Mouse (Mus musculus): ENCODE results near the gene Opalin. TPM values are rescaled to one million over a fixed set of nuclear protein-coding genes. Genes with fewer than 3 reads are reported as not detected.

Opalin gene
- polyA plus RNA-seq, 1 experiment: not detected

GRCm38 (mm10) chr19:41087901-41088300, 11.0 kb upstream of the Opalin start:
- Histone ChIP-seq H3K4me3 (no peak overlapping the region), H3K4me2 (ENCODE audit: low read depth) (no peak overlapping the region), H3K27me3 (ENCODE audit: control insufficient read depth, insufficient read depth, insufficient read length) (peaks cover 65% of the 10 kb centered on the region), H3K36me3 (ENCODE audit: control insufficient read depth, insufficient read depth) (no peaks in the 10 kb centered on the region), H3ac (ENCODE audit: control insufficient read depth, insufficient read length) (no peak overlapping the region), H3K79me2 (ENCODE audit: control insufficient read depth, insufficient read depth) (no peaks in the 10 kb centered on the region)
- TF ChIP-seq E2F4 (IDR thresholded peaks at IDR 0.05; ENCODE audit: insufficient read depth) (no peak), SRF (IDR thresholded peaks at IDR 0.05; ENCODE audit: control insufficient read depth, insufficient read length, low read depth) (no peak), TCF12 (IDR thresholded peaks at IDR 0.05; ENCODE audit: insufficient read depth, poor library complexity, severe bottlenecking) (no peak), MYOG (IDR thresholded peaks at IDR 0.05; ENCODE audit: control insufficient read depth in 1 of 3, insufficient read depth in 1 of 3, insufficient read length in 2 of 3, low read depth in 2 of 3) (no peak), USF1 (IDR thresholded peaks at IDR 0.05; ENCODE audit: low read depth) (no peak), MYOD1 (IDR thresholded peaks at IDR 0.05; ENCODE audit: control insufficient read depth in 1 of 3, insufficient read length in 2 of 3, low read depth in 2 of 3) (no peak), CEBPB (IDR thresholded peaks at IDR 0.05; ENCODE audit: insufficient read depth, poor library complexity, severe bottlenecking) (no peak), REST (IDR thresholded peaks at IDR 0.05; ENCODE audit: insufficient read depth, insufficient read length) (no peak), POLR2AphosphoS2 (IDR thresholded peaks at IDR 0.05; ENCODE audit: insufficient read length, low read depth) (no peak), TCF3 (IDR thresholded peaks at IDR 0.05; ENCODE audit: insufficient read length, low read depth) (no peak), POLR2A (IDR thresholded peaks at IDR 0.05; ENCODE audit: insufficient read length, low read depth) (no peak), MAX (IDR thresholded peaks at IDR 0.05; ENCODE audit: low read depth) (no peak)

GRCm38 (mm10) chr19:41086700-41087099, 9.8 kb upstream of the Opalin start:
- Histone ChIP-seq H3ac (ENCODE audit: control insufficient read depth, insufficient read length) (no peak overlapping the region), H3K4me3 (no peak overlapping the region), H3K36me3 (ENCODE audit: control insufficient read depth, insufficient read depth) (no peaks in the 10 kb centered on the region), H3K27me3 (ENCODE audit: control insufficient read depth, insufficient read depth, insufficient read length) (peaks cover 66% of the 10 kb centered on the region), H3K4me2 (ENCODE audit: low read depth) (no peak overlapping the region), H3K79me2 (ENCODE audit: control insufficient read depth, insufficient read depth) (no peaks in the 10 kb centered on the region)
- TF ChIP-seq MAX (IDR thresholded peaks at IDR 0.05; ENCODE audit: low read depth) (no peak), MYOG (IDR thresholded peaks at IDR 0.05; ENCODE audit: control insufficient read depth in 1 of 3, insufficient read depth in 1 of 3, insufficient read length in 2 of 3, low read depth in 2 of 3) (no peak), TCF12 (IDR thresholded peaks at IDR 0.05; ENCODE audit: insufficient read depth, poor library complexity, severe bottlenecking) (no peak), REST (IDR thresholded peaks at IDR 0.05; ENCODE audit: insufficient read depth, insufficient read length) (no peak), MYOD1 (IDR thresholded peaks at IDR 0.05; ENCODE audit: control insufficient read depth in 1 of 3, insufficient read length in 2 of 3, low read depth in 2 of 3) (no peak), TCF3 (IDR thresholded peaks at IDR 0.05; ENCODE audit: insufficient read length, low read depth) (no peak), POLR2AphosphoS2 (IDR thresholded peaks at IDR 0.05; ENCODE audit: insufficient read length, low read depth) (no peak)

- TF ChIP-seq TCF3 (IDR thresholded peaks at IDR 0.05; ENCODE audit: insufficient read length, low read depth): no peak
- TF ChIP-seq USF1 (IDR thresholded peaks at IDR 0.05; ENCODE audit: low read depth): no peak
- TF ChIP-seq MYOG (IDR thresholded peaks at IDR 0.05; ENCODE audit: control insufficient read depth in 1 of 3, insufficient read depth in 1 of 3, insufficient read length in 2 of 3, low read depth in 2 of 3): no peak
- no peak for TF ChIP-seq MYOD1 (IDR thresholded peaks at IDR 0.05; ENCODE audit: control insufficient read depth in 1 of 3, insufficient read length in 2 of 3, low read depth in 2 of 3)
- TF ChIP-seq POLR2A (IDR thresholded peaks at IDR 0.05; ENCODE audit: insufficient read length, low read depth): no peak
- TF ChIP-seq E2F4 (IDR thresholded peaks at IDR 0.05; ENCODE audit: insufficient read depth): no peak
- Histone ChIP-seq H3ac (ENCODE audit: control insufficient read depth, insufficient read length) (no peak overlapping the region), H3K36me3 (ENCODE audit: control insufficient read depth, insufficient read depth) (no peaks in the 10 kb centered on the region), H3K4me2 (ENCODE audit: low read depth) (no peak overlapping the region), H3K4me3 (no peak overlapping the region), H3K27me3 (ENCODE audit: control insufficient read depth, insufficient read depth, insufficient read length) (peaks cover 62% of the 10 kb centered on the region), H3K79me2 (ENCODE audit: control insufficient read depth, insufficient read depth) (no peaks in the 10 kb centered on the region)
Observed at GRCm38 (mm10) chr19:41086289-41086688, 9.4 kb upstream of the Opalin start.

GRCm38 (mm10) chr19:41083646-41084045, 6.7 kb upstream of the Opalin start:
- no peak overlapping the region for H3K4me3 ChIP-seq
- no peak overlapping the region for H3K4me2 ChIP-seq (ENCODE audit: low read depth)
- no peaks in the 10 kb centered on the region for H3K79me2 ChIP-seq (ENCODE audit: control insufficient read depth, insufficient read depth)
- TF ChIP-seq CEBPB (IDR thresholded peaks at IDR 0.05; ENCODE audit: insufficient read depth, poor library complexity, severe bottlenecking) (no peak), TCF3 (IDR thresholded peaks at IDR 0.05; ENCODE audit: insufficient read length, low read depth) (no peak), USF1 (IDR thresholded peaks at IDR 0.05; ENCODE audit: low read depth) (no peak), TCF12 (IDR thresholded peaks at IDR 0.05; ENCODE audit: insufficient read depth, poor library complexity, severe bottlenecking) (no peak), POLR2AphosphoS2 (IDR thresholded peaks at IDR 0.05; ENCODE audit: insufficient read length, low read depth) (no peak), POLR2A (IDR thresholded peaks at IDR 0.05; ENCODE audit: insufficient read length, low read depth) (no peak), MYOD1 (IDR thresholded peaks at IDR 0.05; ENCODE audit: control insufficient read depth in 1 of 3, insufficient read length in 2 of 3, low read depth in 2 of 3) (no peak), MYOG (IDR thresholded peaks at IDR 0.05; ENCODE audit: control insufficient read depth in 1 of 3, insufficient read depth in 1 of 3, insufficient read length in 2 of 3, low read depth in 2 of 3) (no peak), MAX (IDR thresholded peaks at IDR 0.05; ENCODE audit: low read depth) (no peak), E2F4 (IDR thresholded peaks at IDR 0.05; ENCODE audit: insufficient read depth) (no peak), REST (IDR thresholded peaks at IDR 0.05; ENCODE audit: insufficient read depth, insufficient read length) (no peak), SRF (IDR thresholded peaks at IDR 0.05; ENCODE audit: control insufficient read depth, insufficient read length, low read depth) (no peak)
- no peak overlapping the region for H3ac ChIP-seq (ENCODE audit: control insufficient read depth, insufficient read length)
- H3K36me3 ChIP-seq (ENCODE audit: control insufficient read depth, insufficient read depth): no peaks in the 10 kb centered on the region
- peaks cover 59% of the 10 kb centered on the region for H3K27me3 ChIP-seq (ENCODE audit: control insufficient read depth, insufficient read depth, insufficient read length)

GRCm38 (mm10) chr19:41081589-41081988, 4.7 kb upstream of the Opalin start:
- Histone ChIP-seq H3K27me3 (ENCODE audit: control insufficient read depth, insufficient read depth, insufficient read length) (peaks cover 58% of the 10 kb centered on the region), H3K36me3 (ENCODE audit: control insufficient read depth, insufficient read depth) (no peaks in the 10 kb centered on the region), H3K79me2 (ENCODE audit: control insufficient read depth, insufficient read depth) (no peaks in the 10 kb centered on the region), H3K4me2 (ENCODE audit: low read depth) (no peak overlapping the region), H3ac (ENCODE audit: control insufficient read depth, insufficient read length) (no peak overlapping the region), H3K4me3 (no peak overlapping the region)
- TF ChIP-seq MYOG (IDR thresholded peaks at IDR 0.05; ENCODE audit: control insufficient read depth in 1 of 3, insufficient read depth in 1 of 3, insufficient read length in 2 of 3, low read depth in 2 of 3) (no peak), MAX (IDR thresholded peaks at IDR 0.05; ENCODE audit: low read depth) (no peak), CEBPB (IDR thresholded peaks at IDR 0.05; ENCODE audit: insufficient read depth, poor library complexity, severe bottlenecking) (no peak), POLR2A (IDR thresholded peaks at IDR 0.05; ENCODE audit: insufficient read length, low read depth) (no peak), MYOD1 (IDR thresholded peaks at IDR 0.05; ENCODE audit: control insufficient read depth in 1 of 3, insufficient read length in 2 of 3, low read depth in 2 of 3) (no peak), POLR2AphosphoS2 (IDR thresholded peaks at IDR 0.05; ENCODE audit: insufficient read length, low read depth) (no peak), USF1 (IDR thresholded peaks at IDR 0.05; ENCODE audit: low read depth) (no peak), SRF (IDR thresholded peaks at IDR 0.05; ENCODE audit: control insufficient read depth, insufficient read length, low read depth) (no peak), E2F4 (IDR thresholded peaks at IDR 0.05; ENCODE audit: insufficient read depth) (no peak), TCF12 (IDR thresholded peaks at IDR 0.05; ENCODE audit: insufficient read depth, poor library complexity, severe bottlenecking) (no peak)
